Mouse (Mus musculus): Measurements from ENCODE around the gene Dpp8. TPM values are rescaled to one million over a fixed set of nuclear protein-coding genes. Genes with fewer than 3 reads are reported as not detected.

Dpp8 gene
- polyA plus RNA-seq, 1 experiment: 92.9 TPM

DNA sequence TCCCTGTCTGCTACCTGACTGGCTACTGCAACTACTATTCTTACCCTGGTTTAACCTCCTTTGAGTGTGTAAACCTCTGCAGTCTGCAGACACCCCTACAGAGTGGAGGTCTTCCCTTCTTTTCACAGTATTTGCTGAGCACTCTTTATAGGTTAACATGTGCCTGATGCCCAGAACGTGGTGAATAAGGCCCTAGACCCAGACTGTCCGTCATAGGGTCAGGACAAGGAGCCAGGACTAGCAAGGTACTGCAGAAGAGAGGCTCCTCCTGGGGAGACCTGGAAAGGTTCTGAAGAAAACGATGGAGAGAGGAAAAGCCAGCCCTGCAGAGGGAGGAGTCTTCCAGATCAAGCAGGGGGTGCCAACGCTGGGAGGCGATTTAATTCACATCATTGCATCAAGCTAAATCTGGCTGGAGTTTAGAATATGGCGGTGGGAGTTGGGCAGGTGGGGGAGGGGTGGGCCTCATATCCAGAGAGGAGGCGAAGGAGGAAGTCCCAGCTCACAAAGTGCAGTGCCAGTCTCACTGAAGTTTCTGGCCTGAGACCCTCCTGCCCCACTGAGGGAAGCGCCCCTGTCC lies 71.0 kb downstream of the Dpp8 start:
- Histone ChIP-seq H3K4me1 (ENCODE audit: control insufficient read depth, insufficient read depth, low read length) (peaks cover 28% of the 10 kb centered on the region), H3K36me3 (ENCODE audit: control insufficient read depth, insufficient read depth, low read length) (no peaks in the 10 kb centered on the region), H3K27me3 (ENCODE audit: control insufficient read depth, insufficient read depth, low read length) (no peaks in the 10 kb centered on the region; the same call in 1 of the 2 replicates), H3K4me3 (ENCODE audit: control insufficient read depth, low read depth, low read length) (no peak overlapping the region), H3K27ac (ENCODE audit: control insufficient read depth, insufficient read depth, low read depth, low read length) (no peak overlapping the region)
- TF ChIP-seq POLR2A (IDR thresholded peaks at IDR 0.05; ENCODE audit: control insufficient read depth, low read depth, low read length): no peak
- TF ChIP-seq CTCF (IDR thresholded peaks at IDR 0.05; ENCODE audit: control insufficient read depth, insufficient read depth, insufficient replicate concordance, low read depth, low read length): no peak

- H3K36me3 ChIP-seq (ENCODE audit: control insufficient read depth, insufficient read depth, low read length): no peaks in the 10 kb centered on the region
- no peak overlapping the region for H3K4me3 ChIP-seq (ENCODE audit: control insufficient read depth, low read depth, low read length)
- H3K27me3 ChIP-seq (ENCODE audit: control insufficient read depth, insufficient read depth, low read length): no peaks in the 10 kb centered on the region; the same call in 1 of the 2 replicates
- TF ChIP-seq CTCF (IDR thresholded peaks at IDR 0.05; ENCODE audit: control insufficient read depth, insufficient read depth, insufficient replicate concordance, low read depth, low read length): no peak
- no peak for TF ChIP-seq POLR2A (IDR thresholded peaks at IDR 0.05; ENCODE audit: control insufficient read depth, low read depth, low read length)
- H3K27ac ChIP-seq (ENCODE audit: control insufficient read depth, insufficient read depth, low read depth, low read length): no peak overlapping the region; the same call in 1 of the 2 replicates
- H3K4me1 ChIP-seq (ENCODE audit: control insufficient read depth, insufficient read depth, low read length): peaks cover 21% of the 10 kb centered on the region
Measured at GRCm38 (mm10) chr9:65106821-65107220, 74.6 kb downstream of the Dpp8 start.

DNA sequence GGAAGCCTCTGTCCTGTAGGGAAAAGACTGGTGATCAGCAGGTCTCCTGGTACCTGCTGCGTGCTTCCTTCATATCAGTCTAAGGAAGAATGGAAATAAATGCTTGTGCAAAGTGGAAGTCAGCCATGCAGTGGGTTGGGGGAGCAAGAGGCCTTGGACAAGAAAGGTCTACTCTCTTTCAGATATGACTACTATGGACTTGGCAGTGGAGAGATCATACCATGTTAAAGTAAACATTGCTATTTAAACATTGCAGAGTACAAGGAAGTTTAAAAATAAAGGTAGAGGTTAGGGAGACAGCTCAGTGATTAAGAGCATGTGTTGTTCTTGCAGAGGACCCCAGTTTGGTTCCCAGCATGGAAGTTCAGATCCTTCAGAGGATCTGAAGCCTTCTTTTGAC lies 75.7 kb downstream of the Dpp8 start:
- Histone ChIP-seq H3K4me1 (ENCODE audit: control insufficient read depth, insufficient read depth, low read length) (peaks cover 12% of the 10 kb centered on the region), H3K27ac (ENCODE audit: control insufficient read depth, insufficient read depth, low read depth, low read length) (no peak overlapping the region), H3K27me3 (ENCODE audit: control insufficient read depth, insufficient read depth, low read length) (no peaks in the 10 kb centered on the region; the same call in 1 of the 2 replicates), H3K36me3 (ENCODE audit: control insufficient read depth, insufficient read depth, low read length) (no peaks in the 10 kb centered on the region), H3K4me3 (ENCODE audit: control insufficient read depth, low read depth, low read length) (no peak overlapping the region)
- TF ChIP-seq POLR2A (IDR thresholded peaks at IDR 0.05; ENCODE audit: control insufficient read depth, low read depth, low read length) (no peak), CTCF (IDR thresholded peaks at IDR 0.05; ENCODE audit: control insufficient read depth, insufficient read depth, insufficient replicate concordance, low read depth, low read length) (no peak)

DNA sequence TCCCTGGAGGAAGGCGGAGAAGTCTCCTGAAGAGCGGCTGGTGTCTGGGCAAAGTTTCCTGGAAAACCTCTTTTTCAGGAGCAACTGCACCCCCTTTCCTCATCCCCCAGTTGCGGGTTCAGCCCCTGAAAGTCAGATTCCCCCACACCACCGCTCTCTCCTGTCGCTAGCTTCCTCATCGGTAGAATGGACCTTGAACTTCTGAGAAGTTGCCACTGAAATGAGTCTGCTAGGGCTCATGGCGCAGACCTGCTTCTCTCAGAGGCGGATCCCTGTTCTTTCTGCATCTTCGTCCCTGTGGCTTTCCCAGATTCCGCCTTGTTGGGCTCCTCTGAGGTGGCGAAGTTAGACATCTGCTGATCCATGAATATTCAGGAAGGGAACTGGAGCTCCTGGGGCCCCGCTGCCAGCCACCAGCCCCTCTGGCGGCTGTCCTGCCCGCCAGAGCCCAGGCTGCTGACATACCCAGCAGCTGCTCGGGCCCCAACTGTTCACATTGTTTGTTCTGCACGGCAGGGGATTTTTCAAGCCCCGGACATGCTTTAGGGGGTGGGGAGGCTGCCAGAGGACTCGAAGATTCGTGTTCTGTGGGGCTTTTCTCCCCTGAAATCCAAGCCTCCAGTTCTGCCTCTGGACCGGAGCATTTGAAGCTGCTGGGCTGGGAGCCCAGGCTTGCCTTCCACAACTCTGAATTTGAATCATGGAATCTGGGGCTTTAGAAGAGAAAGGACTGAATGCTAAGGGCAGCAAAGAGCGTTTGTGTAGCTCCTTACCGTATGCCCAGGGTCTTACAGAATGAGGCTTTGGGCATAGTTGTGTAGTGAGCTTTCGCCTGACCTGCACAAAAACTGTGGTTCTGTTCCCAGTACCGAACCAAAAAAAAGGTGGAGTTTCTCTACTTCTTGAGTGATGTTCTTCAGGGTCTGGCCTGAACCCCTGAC lies 77.2 kb downstream of the Dpp8 start:
- Histone ChIP-seq H3K4me1 (ENCODE audit: control insufficient read depth, insufficient read depth, low read length) (peaks cover 4% of the 10 kb centered on the region; the same call in 1 of the 2 replicates), H3K4me3 (ENCODE audit: control insufficient read depth, low read depth, low read length) (no peak overlapping the region), H3K27ac (ENCODE audit: control insufficient read depth, insufficient read depth, low read depth, low read length) (no peak overlapping the region), H3K27me3 (ENCODE audit: control insufficient read depth, insufficient read depth, low read length) (no peaks in the 10 kb centered on the region), H3K36me3 (ENCODE audit: control insufficient read depth, insufficient read depth, low read length) (no peaks in the 10 kb centered on the region)
- no peak for TF ChIP-seq CTCF (IDR thresholded peaks at IDR 0.05; ENCODE audit: control insufficient read depth, insufficient read depth, insufficient replicate concordance, low read depth, low read length)
- TF ChIP-seq POLR2A (IDR thresholded peaks at IDR 0.05; ENCODE audit: control insufficient read depth, low read depth, low read length): no peak

GRCm38 (mm10) chr9:65111698-65112097 lies 79.5 kb downstream of the Dpp8 start:
- Histone ChIP-seq H3K27ac (ENCODE audit: control insufficient read depth, insufficient read depth, low read depth, low read length) (no peak overlapping the region), H3K4me1 (ENCODE audit: control insufficient read depth, insufficient read depth, low read length) (peaks cover 4% of the 10 kb centered on the region; the same call in 1 of the 2 replicates), H3K4me3 (ENCODE audit: control insufficient read depth, low read depth, low read length) (no peak overlapping the region), H3K36me3 (ENCODE audit: control insufficient read depth, insufficient read depth, low read length) (no peaks in the 10 kb centered on the region), H3K27me3 (ENCODE audit: control insufficient read depth, insufficient read depth, low read length) (no peaks in the 10 kb centered on the region)
- TF ChIP-seq CTCF (IDR thresholded peaks at IDR 0.05; ENCODE audit: control insufficient read depth, insufficient read depth, insufficient replicate concordance, low read depth, low read length) (no peak), POLR2A (IDR thresholded peaks at IDR 0.05; ENCODE audit: control insufficient read depth, low read depth, low read length) (no peak)

DNA sequence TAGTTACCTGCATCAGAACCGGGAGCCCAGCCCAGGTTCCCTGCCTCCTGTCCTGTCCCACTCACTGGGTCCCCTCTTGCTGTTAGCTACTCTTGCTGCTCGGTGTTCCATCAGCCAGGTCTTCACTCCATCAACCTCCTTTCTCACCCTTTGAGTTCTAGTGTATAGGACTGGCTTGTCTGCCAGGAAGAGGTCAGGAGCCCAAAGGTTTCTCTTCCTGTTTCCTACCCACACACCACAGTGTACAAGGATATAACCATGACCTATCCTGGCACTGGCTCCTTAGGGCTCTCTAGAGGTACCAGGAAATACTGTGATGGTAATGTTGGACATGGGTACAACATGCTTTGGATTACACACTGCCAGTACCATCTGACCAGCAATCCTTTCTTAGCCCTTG lies 81.5 kb downstream of the Dpp8 start:
- no peaks in the 10 kb centered on the region for H3K27me3 ChIP-seq (ENCODE audit: control insufficient read depth, insufficient read depth, low read length)
- no peak for TF ChIP-seq POLR2A (IDR thresholded peaks at IDR 0.05; ENCODE audit: control insufficient read depth, low read depth, low read length)
- no peak for TF ChIP-seq CTCF (IDR thresholded peaks at IDR 0.05; ENCODE audit: control insufficient read depth, insufficient read depth, insufficient replicate concordance, low read depth, low read length)
- H3K4me1 ChIP-seq (ENCODE audit: control insufficient read depth, insufficient read depth, low read length): no peaks in the 10 kb centered on the region
- H3K4me3 ChIP-seq (ENCODE audit: control insufficient read depth, low read depth, low read length): no peak overlapping the region
- H3K27ac ChIP-seq (ENCODE audit: control insufficient read depth, insufficient read depth, low read depth, low read length): no peak overlapping the region
- H3K36me3 ChIP-seq (ENCODE audit: control insufficient read depth, insufficient read depth, low read length): no peaks in the 10 kb centered on the region

DNA sequence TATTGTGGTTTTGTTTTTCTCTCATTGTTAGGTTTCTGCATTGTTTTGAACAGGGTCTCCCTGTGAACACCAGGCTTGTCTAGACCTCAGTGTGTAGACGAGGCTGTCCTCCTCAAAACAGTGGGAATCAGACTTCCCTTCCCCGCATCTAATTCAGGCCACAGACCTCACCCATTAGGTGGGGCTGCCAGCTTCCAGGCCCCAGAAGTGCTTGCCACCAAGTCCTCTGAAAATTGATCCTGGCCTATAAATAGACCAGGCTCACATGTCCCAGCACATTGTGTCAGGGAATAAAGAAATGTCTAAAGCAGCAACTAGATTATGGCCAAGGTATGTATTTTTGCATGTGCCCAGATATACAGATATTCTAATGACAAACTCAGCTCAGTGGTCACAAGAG lies 83.7 kb downstream of the Dpp8 start:
- TF ChIP-seq POLR2A (IDR thresholded peaks at IDR 0.05; ENCODE audit: control insufficient read depth, low read depth, low read length) (no peak), CTCF (IDR thresholded peaks at IDR 0.05; ENCODE audit: control insufficient read depth, insufficient read depth, insufficient replicate concordance, low read depth, low read length) (no peak)
- H3K27me3 ChIP-seq (ENCODE audit: control insufficient read depth, insufficient read depth, low read length): no peaks in the 10 kb centered on the region
- no peaks in the 10 kb centered on the region for H3K4me1 ChIP-seq (ENCODE audit: control insufficient read depth, insufficient read depth, low read length)
- H3K4me3 ChIP-seq (ENCODE audit: control insufficient read depth, low read depth, low read length): no peak overlapping the region
- no peaks in the 10 kb centered on the region for H3K36me3 ChIP-seq (ENCODE audit: control insufficient read depth, insufficient read depth, low read length)
- H3K27ac ChIP-seq (ENCODE audit: control insufficient read depth, insufficient read depth, low read depth, low read length): no peak overlapping the region

All from testis, adult 2 months (tissue).